Mouse (Mus musculus): Measurements from ENCODE around the gene Kcnk3.

Gene Kcnk3

DNA sequence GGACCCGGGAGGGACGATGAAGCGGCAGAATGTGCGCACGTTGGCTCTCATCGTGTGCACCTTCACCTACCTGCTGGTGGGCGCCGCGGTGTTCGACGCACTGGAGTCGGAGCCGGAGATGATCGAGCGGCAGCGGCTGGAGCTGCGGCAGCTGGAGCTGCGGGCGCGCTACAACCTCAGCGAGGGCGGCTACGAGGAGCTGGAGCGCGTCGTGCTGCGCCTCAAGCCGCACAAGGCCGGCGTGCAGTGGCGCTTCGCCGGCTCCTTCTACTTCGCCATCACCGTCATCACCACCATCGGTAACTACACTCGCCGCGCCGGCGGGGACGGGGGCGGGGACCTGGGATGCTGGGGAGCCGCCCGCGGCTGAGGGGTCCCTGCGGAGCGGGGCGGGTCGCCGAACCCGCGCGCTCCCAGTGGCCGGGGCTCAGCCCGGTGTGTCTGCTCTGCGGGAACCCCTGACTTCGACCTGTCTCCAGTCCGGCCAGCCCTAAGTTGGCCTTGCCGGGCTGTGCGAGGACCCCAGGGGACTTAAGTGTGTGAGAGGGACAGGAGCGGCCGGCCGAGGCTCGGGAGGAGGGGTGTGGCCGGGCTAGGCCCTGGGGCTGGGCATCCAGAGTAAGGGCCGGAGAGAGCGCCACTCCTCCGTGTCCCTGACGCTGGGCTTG lies 465 bp downstream of the Kcnk3 start:
- peak in 1 of 2 experiments; percentile 43 for DNase-seq (ENCODE audit: low spot score in 2 of 2)

DNA sequence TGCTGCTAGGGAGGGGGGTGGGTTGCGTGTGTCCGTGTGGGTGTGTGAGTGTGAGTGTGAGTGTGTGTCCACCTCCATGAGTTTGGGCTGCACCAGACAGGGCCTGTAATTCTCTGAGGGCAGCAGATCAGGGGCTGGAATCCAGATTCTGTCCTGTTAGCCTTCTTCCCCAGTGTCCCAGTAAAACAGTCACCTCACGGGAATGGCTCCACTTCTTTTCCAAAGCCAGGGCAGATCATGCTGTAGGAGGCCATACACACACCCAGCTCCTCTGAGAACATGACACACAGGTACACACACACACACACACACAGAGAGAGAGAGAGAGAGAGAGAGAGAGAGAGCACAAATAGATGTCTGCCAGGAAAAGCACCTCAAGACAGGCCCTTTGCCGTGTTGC lies 1.1 kb downstream of the Kcnk3 start:
- no peak for DNase-seq (ENCODE audit: low spot score in 2 of 2)

DNA sequence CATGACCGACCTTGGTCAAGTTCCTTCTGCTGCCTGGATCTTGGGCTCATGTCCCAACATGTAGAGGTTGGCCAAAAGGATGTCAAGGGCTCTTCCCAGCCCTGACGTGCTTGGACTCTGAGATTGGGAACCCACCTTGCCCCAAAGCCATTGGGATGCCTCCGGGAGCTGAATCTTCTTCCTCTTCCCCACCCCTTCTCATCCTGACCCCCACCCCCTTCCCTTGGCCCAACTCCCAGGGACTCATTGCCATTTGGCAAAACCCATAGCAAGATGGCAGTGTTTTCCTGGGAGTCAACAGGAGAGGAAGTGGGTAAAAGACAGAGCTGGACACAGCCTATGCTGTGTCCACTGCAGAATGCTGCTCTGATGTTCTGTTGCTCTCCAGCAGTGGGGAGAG lies 1.6 kb downstream of the Kcnk3 start:
- DNase-seq (ENCODE audit: low spot score in 2 of 2), result no peak

DNA sequence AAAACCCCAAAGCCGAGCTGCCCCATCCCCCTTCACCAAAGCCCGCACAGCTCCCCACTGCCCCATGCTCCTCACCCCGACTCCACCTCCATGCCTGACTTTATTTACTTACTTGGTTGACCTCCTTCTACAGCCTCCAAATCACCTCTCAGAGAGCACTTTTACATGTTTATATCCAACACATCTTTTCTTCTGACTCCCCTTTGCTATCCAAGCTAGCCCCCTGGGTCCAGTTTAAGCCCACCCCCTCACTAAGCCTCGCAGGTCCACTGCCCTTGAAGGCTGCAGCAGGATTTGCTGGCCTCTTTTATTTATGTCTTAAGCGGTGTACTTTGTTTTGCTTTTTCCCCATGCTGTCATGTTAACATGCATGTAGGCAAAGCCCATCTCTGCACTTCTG lies 2.3 kb downstream of the Kcnk3 start:
- no peak for DNase-seq (ENCODE audit: low spot score in 2 of 2)

DNA sequence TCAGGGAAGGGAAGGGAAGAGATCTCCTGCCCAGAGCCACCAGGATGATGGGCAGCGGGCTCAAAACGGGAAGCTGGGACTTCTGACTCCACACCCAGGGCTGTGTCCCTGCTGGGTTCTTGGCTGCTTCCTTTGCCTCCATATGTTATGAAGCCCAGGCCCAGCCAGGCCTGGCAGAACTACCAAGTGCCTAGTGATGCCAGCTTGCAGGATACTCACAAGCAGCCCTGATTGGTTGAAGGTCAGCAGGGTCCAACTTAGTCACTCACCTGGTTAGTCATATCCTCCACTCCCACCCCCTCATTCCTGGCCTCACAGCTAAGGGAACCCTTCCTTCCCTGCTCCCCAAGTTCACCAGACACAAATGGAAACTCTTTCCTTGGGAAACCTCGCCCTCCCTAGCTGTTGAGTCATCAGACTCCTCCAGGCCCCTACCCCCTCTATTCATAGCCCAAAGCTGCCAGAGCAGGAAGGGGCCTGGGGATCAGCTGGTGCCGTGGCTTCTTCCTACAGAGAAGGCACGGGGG lies 3.3 kb downstream of the Kcnk3 start:
- DNase-seq (ENCODE audit: low spot score in 2 of 2), result no peak

DNA sequence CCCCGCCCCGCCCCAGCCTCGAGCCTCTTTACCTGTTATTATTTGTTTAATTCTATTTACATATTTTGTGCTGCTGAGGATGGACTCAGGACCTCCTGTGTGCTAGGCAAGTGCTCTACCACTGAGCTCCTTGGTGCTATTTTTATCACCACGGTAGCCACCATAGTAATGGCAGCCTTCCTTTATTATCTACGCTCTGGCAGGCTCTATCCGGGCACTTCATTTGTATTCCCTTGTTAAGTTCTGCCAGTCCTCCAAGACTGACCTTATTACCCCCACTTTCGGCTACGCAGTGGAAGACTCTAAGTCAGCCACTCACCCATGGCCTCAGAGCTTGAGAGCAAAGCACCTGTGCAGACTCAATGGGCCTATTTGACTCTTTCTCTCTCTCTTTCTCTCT lies 3.8 kb downstream of the Kcnk3 start:
- DNase-seq (ENCODE audit: low spot score in 2 of 2), result no peak

DNA sequence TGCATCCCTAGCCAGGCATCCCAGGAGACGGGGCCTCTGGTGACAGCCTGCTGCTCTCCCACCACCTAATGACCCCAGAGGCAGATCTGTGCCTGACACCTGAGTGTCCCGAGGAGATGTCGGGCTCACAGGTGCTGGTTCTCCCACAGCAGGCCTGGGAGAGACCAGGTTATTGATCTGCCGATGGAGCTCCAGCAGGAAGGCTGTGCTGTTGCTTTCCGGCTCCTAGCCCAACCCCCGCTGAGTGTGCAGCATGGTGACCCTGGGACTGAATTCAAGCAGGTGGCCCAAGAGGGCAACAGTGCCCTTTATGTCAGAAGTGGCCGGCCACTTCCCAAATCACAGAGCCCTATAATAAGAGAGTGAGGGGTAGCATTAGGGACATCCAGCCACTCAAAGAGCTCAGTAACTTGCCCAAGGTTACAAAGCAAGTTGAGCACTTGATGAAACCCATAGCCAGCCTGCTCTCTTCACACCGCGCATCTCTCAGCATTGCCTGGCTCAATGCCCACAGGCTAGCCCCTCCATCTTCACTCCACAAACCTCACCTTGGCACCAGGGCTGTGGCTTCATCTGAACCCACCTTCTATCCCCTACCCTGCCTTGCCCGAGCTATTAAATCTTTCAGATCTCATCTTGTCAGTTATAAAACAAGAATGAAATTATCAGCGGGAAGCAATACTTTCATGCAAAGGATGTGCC lies 4.5 kb downstream of the Kcnk3 start:
- DNase-seq (ENCODE audit: low spot score in 2 of 2), result no peak

DNA sequence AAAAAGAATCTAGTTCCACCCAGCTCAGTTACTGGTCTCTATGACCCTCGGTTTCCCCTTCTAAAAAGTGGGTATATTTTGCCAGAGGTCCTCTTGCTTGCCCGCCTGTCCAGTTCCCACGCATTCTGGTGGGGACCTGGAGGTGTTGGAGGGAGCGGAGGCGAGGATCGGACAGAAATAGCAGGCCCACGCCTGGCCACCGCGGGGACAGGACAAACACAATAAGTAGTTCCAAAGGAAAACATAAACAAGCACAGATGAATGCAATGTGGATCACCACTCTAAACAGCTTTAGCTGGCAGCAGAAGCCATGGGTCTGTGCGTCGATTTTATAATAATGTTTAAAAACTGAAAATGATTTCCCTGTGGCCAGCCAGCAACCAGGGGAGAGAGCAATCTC lies 5.4 kb downstream of the Kcnk3 start:
- no peak for DNase-seq (ENCODE audit: low spot score in 2 of 2)

DNA sequence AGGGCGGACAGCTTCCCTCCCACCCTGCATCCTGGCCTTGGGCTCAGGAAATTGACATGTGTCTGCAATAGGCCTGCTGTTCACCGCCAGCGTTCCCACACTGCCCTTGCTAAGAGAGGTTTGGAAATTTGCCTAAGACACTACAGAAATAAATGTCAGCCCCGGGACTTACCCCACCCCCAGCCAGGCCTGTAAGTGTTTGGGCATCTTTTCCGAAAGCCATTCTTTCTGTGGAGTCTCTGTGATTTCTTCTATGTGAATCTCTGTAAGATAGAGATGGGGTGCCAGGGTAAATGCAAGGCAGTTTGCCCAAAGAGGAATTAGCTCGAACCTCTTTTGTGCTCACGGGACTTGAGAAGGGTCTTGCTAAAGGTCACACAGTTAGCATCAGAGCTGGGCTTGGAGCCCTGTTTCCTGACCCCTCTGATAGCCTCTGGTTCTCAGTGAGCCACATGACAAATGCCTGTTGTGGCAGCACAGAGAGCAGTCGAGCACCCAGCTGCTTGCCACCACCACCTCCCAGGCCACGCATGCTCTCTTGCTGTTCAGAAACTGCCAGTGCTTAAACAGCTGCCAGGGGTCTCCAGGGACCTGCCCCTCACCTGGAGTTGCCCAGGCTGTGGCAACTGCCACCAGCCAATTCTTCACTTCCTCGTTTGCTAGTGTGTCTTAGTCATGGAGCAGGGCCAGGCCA lies 6.0 kb downstream of the Kcnk3 start:
- DNase-seq (ENCODE audit: low spot score in 2 of 2), result no peak

DNA sequence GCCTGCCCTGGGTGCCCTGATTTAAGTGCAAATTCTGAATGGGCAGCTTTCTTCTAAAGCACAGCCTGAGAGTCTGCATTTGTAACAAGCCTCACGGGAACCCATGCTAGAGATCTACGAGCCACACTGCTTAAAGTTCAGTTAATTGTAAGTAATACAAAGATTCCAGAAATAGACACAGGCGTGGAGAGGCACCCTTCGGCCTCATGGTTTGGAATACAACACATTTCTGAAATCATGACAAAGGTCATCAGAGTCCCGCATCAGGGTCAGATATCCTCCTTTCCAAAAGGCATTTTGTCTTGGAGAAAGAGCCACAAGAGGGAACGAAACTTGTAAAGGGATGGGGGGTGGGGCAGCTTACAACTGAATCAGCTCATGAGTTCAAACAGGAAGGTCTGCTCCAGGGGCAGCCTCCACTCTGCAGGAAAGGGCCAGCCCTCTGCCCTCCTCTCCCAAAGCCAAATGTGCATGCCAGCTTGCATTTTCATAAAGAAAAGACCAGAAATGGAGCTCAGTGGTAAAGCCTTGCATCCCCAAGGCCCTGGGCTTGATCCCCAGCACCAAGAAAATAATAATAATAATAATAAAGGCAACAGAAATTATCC lies 7.1 kb downstream of the Kcnk3 start:
- DNase-seq (ENCODE audit: low spot score in 2 of 2), result no peak

DNA sequence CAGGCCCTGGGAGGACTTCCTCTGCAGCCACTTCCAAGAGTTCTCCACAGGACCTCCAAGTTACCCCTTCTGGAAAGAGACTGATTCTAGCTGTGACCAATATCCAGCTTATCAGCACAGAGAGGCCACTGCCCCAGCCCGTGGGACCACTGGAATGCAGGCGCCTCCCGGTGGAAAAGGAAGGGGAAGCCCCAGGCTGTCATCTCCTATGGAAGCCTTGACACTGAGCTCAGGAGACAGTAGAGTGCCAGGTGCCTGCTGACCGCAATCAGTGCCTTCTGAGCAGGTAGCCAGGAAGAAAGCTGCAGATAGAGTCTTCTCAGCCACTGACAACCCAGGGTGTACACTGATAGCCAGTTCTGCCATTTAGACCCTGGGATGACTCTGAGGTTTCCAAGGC lies 13.4 kb downstream of the Kcnk3 start:
- no peak for DNase-seq (ENCODE audit: low spot score in 2 of 2)

DNA sequence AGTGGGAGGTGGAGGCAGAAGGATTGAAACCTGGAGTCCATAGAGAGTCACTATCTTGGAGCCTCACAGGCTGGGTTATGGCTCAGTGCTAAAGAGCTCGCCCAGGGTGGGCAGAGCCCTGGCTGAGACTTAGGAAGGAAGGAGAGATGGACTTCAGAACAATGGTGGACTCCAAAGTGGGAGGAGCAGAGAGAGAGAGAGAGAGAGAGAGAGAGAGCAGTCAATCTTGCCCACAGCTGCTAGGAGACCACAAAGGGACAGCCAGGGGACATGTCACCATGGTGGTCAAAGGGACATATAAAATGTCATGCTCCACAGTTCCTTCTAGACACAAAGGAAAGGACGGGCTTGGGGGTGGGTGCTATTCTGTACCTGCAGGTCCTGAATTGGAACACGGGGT lies 15.3 kb downstream of the Kcnk3 start:
- DNase-seq (ENCODE audit: low spot score in 2 of 2), result no peak

DNA sequence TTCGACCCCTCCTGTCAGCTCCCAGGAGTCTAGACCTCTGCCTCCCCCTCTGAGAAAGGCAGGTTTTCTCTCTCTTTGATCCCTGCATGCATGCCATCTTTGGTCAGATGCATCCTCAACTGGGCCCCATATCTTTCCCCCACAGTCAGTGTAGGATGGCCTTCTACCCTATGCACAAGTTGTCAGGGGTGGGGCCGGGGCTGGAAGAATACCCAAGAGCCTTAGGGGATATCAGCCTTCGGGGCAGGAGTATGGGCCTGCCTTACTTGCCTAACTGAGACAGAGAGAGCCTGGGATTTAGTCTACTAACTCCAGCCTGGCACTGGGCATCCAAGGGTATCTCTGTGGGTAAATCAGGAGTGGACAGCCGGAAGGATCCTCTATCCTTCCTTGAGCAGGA lies 16.0 kb downstream of the Kcnk3 start:
- no peak for DNase-seq (ENCODE audit: low spot score in 2 of 2)

DNA sequence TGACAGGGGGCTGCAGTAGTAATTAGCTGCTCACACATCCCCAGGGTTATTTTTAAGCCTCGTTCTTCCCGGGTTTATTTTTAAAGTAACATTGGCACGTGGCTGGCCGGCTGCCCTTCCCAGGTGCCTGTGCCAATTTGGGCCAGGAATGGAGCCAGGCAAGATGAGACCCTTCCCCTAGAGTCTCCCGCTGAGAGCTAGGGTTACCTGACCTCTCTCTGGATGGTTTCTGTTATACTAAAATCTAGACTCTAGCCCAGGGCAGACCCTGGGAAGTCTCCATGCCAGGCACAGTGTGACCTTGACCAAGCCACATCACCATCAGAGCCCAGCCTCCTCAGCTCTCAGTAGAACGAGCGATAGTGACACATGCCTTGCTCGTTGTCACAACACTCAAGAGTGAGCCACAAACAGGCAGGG lies 16.8 kb downstream of the Kcnk3 start:
- DNase-seq (ENCODE audit: low spot score in 2 of 2), result no peak

DNA sequence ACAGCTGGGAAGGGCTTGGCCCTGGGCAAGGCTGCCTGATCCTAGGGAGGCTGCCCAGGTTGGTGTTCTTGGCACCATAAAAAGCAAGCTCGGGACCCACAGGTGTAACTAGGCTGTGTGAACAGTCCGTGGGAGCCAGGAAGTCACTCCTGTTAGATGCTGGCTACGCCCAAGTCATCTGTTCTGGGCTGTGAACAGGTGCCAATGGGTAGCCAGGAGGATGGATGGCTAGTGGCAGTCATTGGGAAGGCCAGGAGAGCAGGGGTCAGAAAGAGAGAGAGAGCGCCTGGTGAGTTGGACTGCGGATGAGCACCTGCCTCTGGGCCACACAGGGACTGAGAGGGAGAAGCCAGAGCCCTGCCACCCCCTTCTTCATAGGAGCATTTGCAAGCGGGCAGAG lies 17.7 kb downstream of the Kcnk3 start:
- no peak for DNase-seq (ENCODE audit: low spot score in 2 of 2)

DNA sequence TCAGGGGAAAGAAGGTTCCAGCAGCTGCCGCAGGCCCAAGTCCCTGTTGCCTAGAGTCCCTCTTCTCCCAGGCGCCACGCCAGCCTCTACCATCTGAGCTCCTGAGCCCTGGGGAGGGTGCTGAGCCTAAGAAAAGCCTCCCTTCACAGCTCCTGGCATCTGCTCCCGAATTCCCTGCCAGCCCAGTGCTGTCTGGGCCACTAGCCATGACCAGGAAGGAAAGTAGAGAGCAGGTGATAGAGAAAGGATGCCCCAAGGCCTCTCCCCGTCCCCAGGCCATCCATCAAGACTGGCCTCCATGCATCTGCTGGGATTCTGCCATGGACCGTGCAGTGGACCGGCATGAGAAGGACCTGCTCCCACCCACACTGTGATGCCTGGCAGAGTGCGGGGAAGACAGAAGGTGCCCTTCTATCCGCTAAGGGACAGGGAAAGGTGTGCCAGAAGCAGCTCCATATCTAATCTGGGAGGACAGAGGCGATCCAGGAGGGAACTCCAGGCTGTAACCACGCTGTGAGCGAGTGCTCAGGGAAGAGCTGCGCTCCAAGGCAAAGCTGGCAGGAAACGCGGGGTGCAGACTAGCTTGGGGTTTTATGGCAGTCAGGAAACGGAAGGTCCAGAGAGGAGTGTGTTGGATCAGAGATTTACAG lies 18.6 kb downstream of the Kcnk3 start:
- DNase-seq (ENCODE audit: low spot score in 2 of 2), result peak; percentile 62 to 88

DNA sequence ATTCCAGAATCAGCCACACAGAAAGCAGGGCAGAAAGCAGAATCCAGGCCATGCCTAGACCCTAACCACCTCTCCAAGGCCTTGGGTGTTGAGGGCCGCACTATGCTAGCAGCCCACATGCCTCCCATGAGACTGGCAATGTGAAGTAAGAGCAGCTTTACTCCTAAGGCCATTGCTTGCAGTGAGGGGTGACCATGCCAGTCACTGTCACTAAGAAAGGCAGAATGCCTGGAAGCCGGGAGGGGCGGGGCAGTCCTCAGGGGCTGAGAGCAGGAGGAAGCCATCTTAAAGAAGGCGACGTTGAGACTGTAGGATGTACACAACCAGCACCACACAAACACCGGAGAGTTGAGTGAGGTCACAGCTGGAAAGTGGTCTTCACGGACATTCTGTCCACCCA lies 21.1 kb downstream of the Kcnk3 start:
- no peak for DNase-seq (ENCODE audit: low spot score in 2 of 2)

DNA sequence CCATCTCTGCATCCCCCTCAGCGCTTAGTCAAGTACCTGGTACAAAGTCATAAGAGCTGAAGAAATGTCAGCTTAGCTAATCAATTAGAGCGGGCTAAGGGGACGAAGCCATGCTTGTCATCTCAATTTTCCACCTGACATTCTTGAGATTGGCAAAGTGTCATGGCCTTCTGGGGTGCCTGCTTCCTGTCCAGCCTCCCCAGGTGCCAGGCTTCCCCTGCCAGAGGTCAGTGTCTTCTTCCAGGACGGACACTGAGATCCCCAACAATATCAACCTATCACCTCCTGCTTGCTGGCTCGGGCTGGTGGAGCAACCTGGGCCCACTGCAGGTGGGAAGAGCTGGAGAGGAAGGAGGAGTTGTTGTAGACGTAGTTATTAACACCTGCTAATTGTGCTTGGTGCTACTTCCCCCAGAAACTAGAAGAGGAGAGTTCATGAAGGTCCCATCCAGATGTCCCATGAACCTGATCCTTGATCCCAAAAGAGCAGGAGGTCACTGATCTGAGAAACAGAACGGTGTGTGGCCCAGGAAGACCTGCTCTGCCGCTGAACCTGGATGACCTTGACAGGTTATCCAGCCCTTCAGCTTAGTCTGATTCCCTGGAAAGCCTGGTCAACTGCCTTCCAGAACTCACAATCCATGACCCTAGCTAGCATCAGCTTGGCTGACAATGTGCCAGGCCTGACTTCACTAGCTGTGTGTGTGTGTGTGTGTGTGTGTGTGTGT lies 22.1 kb downstream of the Kcnk3 start:
- no peak for DNase-seq (ENCODE audit: low spot score in 2 of 2)

DNA sequence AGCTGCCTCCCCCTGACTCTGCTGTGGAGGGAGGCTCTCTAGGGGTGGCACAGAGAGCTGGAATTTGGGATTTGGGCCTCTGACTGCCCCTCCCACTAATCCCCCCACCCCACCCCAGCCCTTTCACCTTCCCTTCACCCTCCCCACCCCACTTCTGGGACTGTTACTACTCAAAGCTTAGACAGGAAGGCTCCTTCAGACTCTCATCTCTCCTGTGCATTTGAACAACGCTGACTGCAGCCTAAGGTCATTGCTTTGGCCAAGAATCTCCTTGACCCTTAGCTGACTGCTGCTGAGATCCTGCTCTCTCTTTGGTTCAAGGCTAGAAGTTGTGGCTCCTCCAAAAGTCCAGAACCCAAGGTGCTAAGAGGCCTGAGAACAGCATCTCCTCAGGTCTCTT lies 23.1 kb downstream of the Kcnk3 start:
- no peak for DNase-seq (ENCODE audit: low spot score in 2 of 2)

DNA sequence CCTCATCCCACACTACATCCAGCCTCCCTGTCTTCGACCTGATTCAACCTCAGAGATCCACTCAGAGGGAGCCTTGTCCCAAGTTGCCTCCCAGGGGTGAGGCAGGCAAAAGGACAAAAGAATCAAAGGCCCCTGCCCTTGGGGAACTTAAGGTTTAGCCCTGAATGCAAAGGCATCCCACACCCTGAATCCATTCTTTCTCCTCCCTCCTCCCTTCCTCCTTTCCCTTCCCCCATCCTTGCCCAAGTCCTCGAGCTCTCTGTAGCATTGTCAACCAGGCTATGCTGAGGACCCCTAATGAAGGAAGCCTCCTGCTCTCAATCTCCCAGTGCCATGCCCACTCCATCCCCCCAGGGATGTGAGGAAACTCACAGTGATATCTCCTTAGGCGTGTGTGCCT lies 23.7 kb downstream of the Kcnk3 start:
- DNase-seq (ENCODE audit: low spot score in 2 of 2), result no peak

DNA sequence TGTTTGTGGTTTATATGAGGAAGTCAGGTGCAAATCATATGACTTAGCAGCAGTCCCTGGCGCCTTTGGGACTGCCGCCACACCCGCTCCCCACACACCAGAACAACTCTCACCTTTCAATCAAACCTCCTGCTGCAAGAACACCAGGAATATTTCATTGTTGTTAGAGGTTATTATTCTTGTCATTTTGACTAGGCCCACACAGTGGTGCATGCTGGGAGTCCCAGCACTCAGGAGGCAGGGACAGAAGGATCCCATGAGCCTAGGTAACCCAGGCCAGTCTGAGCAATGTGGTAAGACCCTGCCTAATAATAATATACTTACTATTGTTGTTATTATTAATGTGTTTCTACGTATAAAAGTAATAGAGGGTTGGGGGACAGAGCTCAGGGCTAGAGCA lies 24.6 kb downstream of the Kcnk3 start:
- DNase-seq (ENCODE audit: low spot score in 2 of 2), result no peak
